Comparison of ENCODE assay signal across 7 mouse cellular contexts in genomic region chr2:122575470-122575869, GRCm38 (mm10). TPM values are rescaled to one million over a fixed set of nuclear protein-coding genes. Genes with fewer than 3 reads are reported as not detected.
A peak's percentile ranks its signal among the peaks of the same experiment; 100 is the strongest.
DNase-seq lines count a peak whose midpoint lies in the region.

No protein-coding gene starts in this region.

- intact Hi-C loops in gastrocnemius, postnatal 14 days (cut with DNase I; ENCODE audit: low total_unique reads): no loop called here

- DNase-seq in 3134 (ENCODE audit: extremely low read depth, insufficient read length, low spot score) (peak; percentile 37), 3T3-L1 (ENCODE audit: low read depth, low spot score) (peak; percentile 23)
- DNase-seq in gastrocnemius, postnatal 14 days: peak; percentile 62
- DNase-seq in kidney, adult 8-10 months: peak; percentile 85 to 90
- no peak for DNase-seq in thymus, postnatal 14 days
- DNase-seq in spleen, postnatal 36 days (ENCODE audit: low spot score in 2 of 2): no peak
- DNase-seq in layer of hippocampus, adult 9-11 months: no peak

RNA-seq across cellular contexts. Expression of gene Gatm, which starts 35.6 kb away (rescaled TPM):
- total RNA-seq in gastrocnemius, postnatal 14 days (2021): 10 to 100 TPM; 35.3 to 72.2 TPM

Comparison
In these comparisons a context has a peak if more than half of its experiments do, and no peak if none do; other contexts are left out.
1. DNase-seq: peak in 3134 (single experiment), 3T3-L1 (single experiment), gastrocnemius, postnatal 14 days (single experiment) and kidney, adult 8-10 months (2 of 2); none in thymus, postnatal 14 days (single experiment), spleen, postnatal 36 days (0 of 2) and layer of hippocampus, adult 9-11 months (single experiment).